Mouse (Mus musculus) yolk sac, embryonic 10.5 days (tissue): ENCODE data around the gene Gpr85.
"Not testable (repeated sequence)": the region's sequence is repeated elsewhere in the genome, so short reads cannot be mapped to it uniquely, and the experiment has no call there.

Source experiments
- DNase-seq: peaks from one replicate; pipeline ENCODE4 v3.0.0-alpha.2; 2017; ENCODE audit warnings: low spot score

The Gpr85 gene

DNA sequence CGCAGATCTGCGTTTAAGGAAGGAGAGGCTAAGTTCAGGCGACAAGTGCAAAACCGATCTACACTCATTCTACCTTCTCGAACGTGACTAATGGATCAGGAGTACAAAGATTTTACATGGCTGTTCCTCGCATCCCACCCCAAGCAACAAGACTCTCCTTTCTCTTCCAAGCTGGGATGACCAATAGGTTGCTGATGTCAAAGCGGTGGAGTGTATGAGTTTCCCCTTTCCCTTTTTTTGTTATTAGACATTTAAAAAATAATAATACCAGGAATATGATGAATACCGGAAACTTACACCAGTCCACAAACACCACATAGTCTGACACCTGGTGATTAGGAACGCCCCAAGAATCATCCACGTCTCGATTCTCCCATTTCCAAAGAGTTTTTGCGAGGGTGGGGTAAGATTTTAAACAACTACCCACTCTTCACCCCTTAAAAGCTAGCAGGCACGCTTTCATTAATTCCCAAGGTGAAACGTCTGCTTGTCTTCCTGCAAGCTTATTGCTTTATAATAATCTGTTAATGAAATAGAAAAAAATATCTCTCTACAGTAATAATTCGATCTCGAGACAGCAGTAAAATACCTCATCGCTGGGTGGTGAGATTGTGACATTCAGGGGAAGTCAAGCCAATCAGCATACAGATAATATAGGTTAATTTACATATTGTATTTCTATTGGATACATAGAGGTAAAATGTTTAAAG lies at the start of gene Gpr85:
Gene Gpr85 (minus strand): TSS at position 598 of the 710 bp plus-strand sequence.
- no peak for DNase-seq

DNA sequence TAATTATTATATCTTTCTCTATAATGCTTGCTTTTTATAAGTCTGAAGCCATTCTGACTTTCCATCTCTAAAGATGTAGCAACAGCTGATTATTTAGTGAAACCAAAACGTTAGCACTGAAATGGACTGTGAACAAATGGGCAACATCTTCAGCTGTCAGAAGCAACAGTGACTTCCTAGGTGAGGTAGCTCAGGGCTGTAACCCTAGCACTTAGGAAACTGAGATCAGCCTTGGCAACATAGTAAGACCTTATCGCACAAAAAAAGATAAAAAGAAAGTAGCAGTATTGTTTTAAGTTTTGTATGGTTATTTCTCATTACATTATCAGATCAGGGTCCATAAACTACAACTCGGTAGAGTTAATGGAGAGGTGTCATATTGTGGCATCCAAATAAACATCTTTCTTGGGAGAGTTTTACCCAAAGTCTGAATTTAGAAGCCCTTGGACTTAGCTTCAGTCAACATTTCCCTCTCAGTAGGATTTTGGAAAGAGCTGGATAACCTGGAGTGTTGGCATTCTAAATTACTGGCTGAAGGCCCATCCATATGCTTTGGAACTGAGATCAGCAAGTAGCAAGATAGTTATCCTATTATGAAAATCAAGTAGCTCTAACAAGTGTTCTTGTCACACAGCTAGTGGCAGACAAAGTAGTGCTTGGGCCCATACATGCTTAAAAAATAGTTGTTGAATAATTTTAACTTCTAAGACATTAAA lies 45.3 kb upstream of the Gpr85 start:
- DNase-seq: no peak

DNA sequence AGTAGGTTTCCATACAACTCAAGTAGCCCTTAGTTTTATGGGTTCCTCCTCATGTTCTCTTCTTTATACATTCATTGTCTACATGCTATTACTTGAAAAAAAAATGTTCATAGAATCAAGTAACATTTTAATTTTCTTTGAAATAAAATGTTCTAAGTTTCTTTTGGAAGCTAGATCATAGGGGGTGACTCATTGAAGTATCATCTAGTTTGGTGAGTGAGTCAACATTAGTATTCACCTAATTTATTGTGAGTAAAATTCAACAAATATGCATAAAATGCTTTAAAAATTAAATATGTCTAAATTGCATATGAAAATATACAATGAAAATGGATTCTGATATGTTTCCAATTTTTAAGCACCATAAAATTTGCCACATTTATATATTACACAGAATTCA lies 43.2 kb upstream of the Gpr85 start:
- DNase-seq: no peak

DNA sequence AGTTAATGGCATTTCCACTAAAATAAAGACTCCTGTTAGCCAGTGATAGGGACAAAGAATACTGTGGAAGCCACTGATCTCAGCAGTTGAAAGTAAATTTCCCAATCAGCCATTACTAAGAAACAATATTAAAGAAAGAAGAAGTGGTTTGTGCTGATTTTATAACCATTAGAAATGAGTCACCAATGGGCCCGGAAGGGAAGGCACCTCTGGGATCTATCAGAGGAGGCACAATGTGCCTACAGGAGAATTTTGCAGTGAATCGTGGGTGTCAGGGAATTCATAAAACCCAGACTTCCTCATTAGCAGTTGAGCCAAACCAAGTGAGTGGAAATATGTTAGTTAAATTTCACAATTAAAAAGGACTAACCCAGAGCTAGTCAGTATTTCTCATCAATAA lies 34.2 kb upstream of the Gpr85 start:
- no peak for DNase-seq

DNA sequence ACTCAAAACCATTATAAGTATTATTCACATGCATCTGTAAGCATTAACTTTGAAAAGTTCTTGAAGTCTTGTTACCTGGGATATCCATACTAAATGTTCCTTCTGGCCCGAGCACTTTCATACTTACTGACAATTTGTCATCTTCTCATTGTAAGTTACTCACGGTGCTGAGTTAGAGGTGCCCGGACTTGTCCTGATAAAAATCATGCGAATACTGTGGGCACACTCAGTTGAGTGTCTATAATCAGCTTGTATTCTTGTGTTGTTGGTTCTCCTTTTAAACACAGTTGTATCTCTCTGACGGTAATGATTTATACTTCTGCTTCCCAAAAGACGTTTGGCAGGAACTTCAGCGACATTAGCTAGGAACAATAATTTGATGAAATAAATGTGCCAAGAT lies 32.3 kb upstream of the Gpr85 start:
- DNase-seq: no peak

DNA sequence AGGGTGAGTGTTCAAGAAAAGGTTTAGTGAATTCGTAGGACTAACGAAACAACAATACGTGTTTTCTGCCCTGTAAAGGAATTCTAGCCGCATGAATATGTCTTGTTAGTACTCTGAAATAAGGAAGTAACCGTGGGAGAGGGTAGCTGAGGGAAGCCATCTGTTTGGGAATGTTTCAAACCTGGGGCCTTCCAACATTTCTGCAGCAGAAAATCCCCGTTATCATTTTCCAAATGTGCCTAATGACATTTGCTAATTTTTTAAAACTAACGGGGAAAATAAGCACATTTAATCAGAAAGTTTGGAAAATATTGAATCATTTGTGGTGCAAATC lies 31.9 kb upstream of the Gpr85 start:
- no peak for DNase-seq

DNA sequence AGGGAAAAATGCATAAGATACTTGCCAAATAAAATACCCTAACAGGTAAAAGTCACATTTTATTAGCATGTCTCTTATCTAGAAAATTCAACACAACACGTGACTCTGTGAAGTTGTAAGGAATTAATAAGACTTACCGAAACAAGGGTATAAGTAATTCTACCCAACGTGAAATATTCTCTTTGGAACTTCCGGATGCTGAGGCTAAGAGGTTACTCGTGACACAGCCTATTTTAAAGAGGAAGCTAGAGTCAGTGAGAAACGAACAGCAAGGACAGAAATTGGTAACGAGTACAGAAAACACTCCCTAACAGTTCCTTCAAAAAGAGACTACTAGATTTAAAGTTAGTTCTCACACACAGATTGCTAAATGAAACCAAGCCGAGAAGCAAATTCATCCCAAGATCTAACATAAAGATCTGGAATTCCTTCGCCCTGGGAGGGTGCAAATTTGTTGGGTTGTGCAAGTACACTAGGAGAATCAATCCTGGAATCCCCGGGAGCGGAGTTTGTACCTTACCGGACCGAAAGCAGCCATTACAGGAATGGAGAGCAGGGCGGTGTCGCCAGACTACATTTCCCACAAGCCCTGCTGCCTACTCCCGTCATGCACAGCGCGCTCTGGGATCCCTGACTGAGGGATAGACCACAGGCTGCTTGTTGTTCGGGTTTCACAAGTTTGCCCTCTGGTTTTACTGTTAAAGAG lies 31.3 kb upstream of the Gpr85 start, which contains the start of gene 2610001J05Rik:
Gene 2610001J05Rik (minus strand): TSS at position 600 of the 706 bp plus-strand sequence.
- DNase-seq: peak; percentile 91

DNA sequence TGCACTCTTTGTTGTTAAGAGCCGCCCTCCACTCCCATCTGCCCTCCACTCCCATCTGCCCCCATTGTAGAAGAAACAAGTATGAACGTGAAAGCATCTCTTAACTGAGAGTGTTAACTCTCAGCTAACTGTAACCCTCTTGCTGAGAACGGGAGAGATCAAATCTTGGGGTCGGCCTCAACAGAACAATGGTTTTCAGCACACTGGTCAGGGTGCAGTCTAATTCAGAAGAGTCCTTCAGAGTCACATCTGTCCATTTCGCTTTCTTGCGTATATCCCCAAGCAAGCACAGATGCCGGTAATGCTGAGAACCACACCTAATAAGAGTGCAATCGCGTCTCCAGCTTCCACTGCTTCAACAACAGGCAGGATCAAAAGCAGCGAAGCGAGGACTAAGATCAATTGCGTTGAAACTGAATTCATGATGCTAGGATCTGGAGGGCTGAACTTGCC lies 30.6 kb upstream of the Gpr85 start:
- DNase-seq: no peak

DNA sequence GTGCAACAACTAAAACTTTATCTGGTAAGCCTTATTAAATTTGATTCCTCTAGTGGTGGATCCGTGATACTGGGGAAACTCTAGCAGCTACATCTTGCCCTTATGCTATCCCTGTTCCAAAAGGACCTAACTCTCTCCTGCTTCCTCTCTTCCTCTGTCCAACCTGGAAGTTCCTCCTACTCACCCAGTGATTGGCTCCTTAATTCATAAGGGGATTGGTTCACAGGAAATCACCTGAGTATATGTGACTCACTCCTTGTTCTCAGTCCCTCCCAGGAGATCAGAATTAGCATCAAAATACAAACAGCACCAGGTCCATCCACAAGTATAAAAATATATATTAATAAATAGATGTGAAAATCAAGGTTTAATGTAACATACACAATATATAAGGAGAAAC lies 20.9 kb upstream of the Gpr85 start:
- DNase-seq: no peak

DNA sequence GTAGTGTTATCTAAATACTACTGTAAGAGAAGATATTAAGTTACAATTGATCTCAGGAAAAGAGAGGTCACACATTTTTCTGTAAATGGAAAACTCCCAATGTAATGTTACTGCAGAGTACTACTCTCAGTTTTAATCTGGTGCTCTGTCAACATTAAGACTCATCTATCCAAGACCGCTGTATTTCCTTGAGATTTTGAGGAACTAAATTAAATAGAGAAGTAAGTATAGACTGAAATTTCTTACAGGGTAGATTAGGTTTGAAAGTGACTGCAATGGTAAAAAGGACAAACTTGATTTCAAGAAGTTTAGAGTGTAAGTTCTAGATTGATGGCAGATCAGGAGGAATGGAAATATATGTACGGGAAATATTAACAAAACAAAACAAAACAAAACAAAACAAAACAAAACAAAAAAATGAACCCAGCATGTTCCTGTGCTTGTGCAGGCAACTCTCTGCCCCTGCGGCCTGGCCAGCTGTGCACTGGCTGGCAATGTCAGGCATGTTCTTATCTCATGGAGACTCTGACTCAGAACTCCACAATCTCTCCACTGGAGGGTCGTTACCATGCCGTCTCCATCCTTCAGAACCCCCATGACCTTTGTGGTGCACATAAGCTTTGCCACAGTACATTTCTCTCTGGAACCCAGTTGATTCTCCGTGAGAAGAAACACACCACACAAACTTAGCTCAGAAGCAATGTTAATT lies 20.3 kb upstream of the Gpr85 start:
- no peak for DNase-seq

DNA sequence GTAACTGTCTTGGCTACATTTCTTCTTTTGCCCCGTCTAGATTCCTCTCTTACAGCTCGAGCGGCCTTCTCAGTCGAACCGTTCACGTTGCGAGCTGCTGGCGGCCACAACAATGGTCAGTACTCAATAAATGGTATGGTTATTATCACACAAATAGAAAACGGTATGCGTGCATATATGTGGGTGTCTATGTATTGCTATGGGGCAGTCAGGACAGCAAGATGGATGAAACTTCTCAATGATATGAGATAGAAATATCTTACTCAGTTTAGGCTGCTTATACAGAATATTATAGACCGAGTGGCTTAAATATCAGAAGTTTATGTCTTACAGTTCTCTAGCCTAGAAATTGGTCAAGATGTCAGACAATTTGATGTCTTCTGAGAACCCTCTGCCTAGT lies 14.5 kb upstream of the Gpr85 start:
- DNase-seq: no peak

DNA sequence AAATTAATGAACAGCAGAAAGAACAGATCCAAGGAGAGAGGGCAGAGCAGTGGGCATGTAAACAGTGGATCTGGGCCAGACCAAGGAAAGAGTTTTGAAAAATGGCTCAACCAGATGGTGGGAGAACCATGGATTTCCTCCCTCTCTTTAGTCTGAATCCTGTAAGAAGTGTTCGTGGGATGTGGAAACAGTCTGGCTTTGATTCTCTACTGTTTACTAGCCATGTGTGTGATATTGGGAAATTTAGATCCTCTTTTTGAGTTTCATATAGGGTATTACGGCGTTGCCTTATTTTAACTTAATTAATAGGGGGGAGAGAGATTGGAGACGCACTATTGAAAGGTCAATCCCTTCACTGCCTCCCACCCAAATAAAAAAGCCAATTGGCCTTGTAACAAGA lies 13.5 kb upstream of the Gpr85 start:
- DNase-seq: no peak

DNA sequence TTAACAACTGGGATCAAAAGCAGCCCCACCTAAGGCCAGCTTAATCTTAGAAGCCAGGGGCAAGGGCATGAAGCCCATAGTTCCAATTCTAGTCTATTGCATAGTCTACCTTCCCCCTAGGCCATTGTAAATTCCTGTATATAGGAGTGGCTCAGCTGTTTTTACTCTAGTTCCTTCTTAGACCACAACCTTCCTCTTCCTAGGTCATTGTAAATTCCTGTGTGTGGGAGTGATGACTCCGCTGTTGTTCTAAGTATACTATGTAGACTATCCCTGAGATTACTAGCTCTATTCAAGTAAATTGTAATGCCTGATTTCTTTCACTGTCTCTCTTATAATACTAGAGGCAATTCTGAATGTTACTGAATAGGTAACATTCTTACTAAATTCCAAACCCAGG lies 6.3 kb upstream of the Gpr85 start:
- DNase-seq: not testable (repeated sequence)

DNA sequence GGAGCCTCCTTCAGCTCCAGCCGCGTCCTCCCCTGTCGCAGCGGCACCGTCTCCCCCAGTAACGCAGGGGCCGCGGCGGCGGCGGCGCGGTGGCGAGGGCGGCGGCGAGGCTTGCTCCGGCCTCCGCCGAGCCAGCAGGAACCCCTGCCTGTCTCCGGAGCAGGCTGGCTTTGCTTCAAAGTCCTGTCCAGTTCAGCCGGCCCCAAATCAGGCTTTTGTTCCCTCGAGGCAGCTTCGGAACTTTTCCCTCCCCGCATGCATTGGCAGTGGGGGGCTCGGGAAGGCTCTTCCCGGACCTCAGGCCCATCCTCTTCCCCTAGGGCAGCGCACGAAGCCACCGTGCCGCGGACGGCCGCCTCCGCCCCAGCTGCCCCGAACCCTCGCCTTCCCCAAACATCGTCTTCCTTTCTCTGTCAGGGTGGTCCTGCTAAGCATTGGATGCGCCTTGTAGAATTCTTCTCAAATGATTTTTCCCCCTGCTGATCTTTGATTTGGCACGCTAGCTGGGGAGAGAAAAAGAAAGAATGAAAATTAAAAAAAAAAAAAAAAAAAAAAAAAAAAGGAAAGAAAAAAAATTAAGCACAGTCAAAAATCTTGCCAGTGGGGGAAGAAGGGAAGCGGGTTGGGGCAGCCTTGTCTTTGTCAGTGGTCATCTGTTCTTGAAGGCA lies 931 bp downstream of the Gpr85 start:
- DNase-seq: peak; percentile 58

DNA sequence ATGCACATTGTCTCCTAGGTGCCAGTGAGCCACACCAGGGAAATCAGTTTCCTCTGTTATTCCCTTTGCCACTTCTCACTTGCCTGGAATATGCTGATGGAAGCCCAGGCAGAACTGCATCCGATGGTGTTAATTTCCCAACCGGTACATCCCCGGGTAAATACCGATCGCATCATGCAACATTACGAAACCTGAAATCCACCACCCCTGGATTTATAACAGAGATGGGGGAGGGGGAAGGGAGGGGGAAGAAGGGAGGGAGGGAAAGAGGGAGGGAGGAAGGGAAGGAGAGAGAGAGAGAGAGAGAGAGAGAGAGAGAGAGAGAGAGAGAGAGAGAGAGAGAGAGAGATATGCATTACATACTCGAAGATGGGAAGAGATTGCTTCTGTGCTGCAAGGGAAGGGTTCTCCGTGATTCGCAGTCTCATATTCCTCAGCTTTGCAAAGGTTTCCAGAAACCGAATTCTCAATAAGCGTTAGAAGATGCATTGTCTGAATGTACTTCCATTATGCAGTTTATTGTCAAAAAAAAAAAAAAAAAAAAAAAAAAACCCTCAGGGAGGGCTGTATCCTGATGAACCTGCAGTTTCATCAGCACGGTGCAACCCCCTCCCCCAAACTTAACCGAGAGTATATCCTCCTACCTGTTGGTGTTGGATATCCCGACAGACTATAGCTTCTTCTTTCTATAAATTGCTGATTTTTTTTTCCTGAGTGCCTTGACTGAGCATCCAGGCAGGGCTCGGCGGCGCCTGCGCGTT lies 1.6 kb downstream of the Gpr85 start:
- DNase-seq: no peak

DNA sequence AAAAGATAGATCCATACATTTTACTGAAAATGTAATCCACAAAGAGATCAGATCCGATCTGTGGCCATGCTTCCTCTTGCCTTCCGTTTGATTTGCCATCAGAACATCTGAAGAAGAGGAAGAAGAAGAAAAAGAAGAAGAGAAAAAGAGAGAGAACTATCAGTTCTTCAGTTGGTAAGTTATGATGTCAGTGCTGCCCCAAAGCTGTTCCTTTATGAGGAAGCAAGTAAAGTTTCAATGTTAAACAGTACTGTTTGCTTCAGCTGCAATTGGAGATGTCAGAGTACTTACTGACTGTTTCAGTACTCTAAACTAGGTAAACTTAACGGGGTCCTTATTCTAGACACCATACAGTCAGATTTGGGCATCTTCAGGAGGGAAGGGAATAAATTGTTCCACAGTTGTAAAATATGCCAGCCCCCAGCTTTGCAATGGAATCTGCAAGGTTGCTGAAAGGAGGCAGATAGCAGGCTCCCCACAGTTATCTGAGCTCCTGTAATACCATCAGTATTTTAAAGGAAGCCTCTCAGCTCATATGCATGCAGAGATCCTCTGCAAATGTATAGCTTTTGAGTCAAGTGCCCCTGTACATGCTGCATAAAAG lies 2.7 kb downstream of the Gpr85 start:
- DNase-seq: no peak

DNA sequence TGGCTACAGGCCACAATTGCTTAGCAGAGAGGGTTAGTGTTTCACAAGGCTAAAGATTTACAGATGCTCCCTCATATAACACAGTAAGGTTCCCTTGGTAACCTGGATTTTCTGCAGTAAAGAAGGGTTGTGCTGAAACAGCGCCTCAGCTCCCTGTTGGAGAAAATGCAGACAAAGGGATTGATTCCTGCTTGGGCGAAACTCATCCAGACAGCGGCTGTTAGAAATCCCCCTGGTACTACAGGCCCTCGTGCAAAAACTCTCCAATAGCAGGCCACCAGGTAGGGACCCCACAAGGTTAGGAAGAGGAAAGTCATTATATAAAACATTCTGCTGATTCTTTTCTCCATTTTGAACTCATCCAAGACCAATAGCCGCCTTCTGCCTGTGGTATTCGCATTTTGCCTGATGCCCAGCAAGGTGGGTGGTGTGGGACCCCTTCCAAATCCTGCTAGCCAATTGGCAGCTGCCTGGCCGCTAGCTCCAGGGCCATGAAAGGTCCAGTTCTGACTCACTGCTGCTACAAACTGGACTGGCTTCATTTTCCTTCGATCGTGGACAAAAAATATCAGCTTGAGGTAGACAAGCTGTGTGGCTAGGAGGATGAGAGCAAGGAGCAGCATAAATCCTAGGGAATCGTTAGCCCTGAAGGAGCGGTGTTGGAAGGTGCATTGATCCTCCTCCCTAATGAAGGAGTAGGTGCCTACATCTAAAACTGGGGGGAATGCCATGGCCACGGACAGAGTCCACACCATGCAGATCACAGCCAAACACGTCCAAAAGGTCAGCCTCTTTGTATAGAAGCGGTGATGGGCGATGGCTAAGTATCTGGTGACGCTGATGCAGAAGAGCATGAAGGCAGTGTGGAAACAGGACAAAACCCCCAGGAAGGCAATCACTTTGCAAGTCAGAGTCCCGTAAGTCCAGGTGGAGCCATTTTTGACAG lies 3.7 kb downstream of the Gpr85 start:
- DNase-seq: no peak

DNA sequence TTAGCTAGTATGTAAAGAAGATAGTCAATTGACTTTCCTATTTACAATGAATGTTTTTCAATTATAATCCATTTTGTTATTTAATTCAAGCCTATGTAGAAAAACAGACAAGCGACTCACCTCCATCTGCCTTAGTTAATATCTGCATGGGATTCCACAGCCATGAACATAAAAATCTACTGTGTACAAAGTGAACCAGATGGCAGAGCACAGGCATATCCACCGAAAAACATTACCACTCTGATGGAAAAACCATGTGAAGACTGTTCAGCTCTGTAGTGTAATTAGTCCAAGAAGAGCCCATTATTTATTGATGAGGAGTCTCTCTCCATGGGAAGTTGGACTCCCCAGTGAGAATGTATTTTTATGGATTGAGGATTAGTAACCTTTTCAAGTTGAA lies 7.0 kb downstream of the Gpr85 start:
- no peak for DNase-seq

DNA sequence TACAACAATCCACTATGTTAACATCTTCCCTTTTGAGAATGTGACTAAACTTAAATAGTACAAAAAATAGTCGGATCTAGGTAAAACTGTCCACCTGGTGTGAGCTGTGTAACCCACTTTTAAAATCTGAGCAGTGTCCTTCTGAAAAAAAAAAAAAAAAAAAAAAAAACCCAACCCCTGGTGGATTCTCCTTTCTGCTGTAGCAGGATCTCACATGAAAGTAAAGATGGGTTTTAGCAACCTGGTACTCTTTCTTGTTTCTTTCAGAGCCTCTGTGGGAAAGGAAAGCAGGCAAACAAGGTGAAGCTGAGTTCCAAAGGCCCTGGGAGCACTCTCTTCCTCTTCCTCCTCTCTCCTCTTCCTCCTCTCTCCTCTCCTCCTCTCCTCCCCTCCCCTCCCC lies 10.9 kb downstream of the Gpr85 start:
- no peak for DNase-seq

DNA sequence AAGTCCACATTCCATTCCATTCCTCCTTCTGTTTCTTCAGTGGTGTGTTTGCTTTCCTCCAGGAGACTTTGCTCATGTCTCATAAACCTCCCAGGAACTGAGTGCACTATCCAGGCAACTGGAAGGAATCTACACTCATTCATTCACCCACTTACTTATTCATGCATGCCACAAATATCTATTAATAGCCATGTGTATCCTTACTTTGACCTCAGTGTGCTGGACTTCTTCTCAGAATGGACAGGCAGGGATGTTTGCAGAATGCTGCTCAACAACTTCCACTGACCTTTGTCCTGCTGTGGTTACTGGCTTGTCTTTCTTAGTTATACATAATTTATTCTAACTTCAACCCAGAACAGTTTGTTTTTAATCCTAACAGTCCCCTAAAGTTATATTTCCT lies 23.1 kb downstream of the Gpr85 start:
- peak; percentile 64 for DNase-seq
